Mouse (Mus musculus) liver, embryonic 15.5 days (tissue): ENCODE data around the gene Zmat5. TPM values are rescaled to one million over a fixed set of nuclear protein-coding genes. Genes with fewer than 3 reads are reported as not detected.

Source experiments
- ATAC-seq: fragments of 200-750 bp; cut with Nextera tagmentation; 2 replicates; pipeline ENCODE4 v1.8.0; 2017; ENCODE audit warnings: moderate number of reproducible peaks, mild to moderate bottlenecking, moderate library complexity; ENCODE audit not compliant: insufficient read depth
- H3K27ac ChIP-seq: fragments of 300-500 bp; sonication (generic); replicated peaks from 2 replicates; pipeline ENCODE4 v1.5.1; 2015; ENCODE audit warnings: mild to moderate bottlenecking, inconsistent platforms
- H3K27me3 ChIP-seq: fragments of 300-500 bp; sonication (generic); 2 replicates; pipeline ENCODE4 v1.6.1; 2015; ENCODE audit warnings: mild to moderate bottlenecking, inconsistent platforms
- H3K36me3 ChIP-seq: fragments of 300-500 bp; sonication (generic); replicated peaks from 2 replicates; pipeline ENCODE4 v1.6.1; 2015; ENCODE audit warnings: moderate library complexity, mild to moderate bottlenecking, inconsistent platforms
- H3K4me1 ChIP-seq: fragments of 300-500 bp; sonication (generic); replicated peaks from 2 replicates; pipeline ENCODE4 v1.6.1; 2015; ENCODE audit warnings: inconsistent platforms
- H3K4me2 ChIP-seq: fragments of 300-500 bp; sonication (generic); 2 replicates; pipeline ENCODE4 v1.6.1; 2015; ENCODE audit warnings: moderate library complexity, mild to moderate bottlenecking, inconsistent platforms
- H3K4me3 ChIP-seq: fragments of 300-500 bp; sonication (generic); replicated peaks from 2 replicates; pipeline ENCODE4 v1.5.1; 2015; ENCODE audit warnings: mild to moderate bottlenecking, inconsistent platforms
- H3K9ac ChIP-seq: fragments of 300-500 bp; sonication (generic); 2 replicates; pipeline ENCODE4 v1.6.1; 2015; ENCODE audit warnings: moderate library complexity, mild to moderate bottlenecking, inconsistent platforms
- H3K9me3 ChIP-seq: fragments of 300-500 bp; sonication (generic); replicated peaks from 2 replicates; pipeline ENCODE4 v1.6.1; 2016; ENCODE audit warnings: inconsistent platforms
- WGBS: fragments of 180-500 bp; shearing (Covaris S2); methylation state at CpG from one replicate; pipeline ENCODE4 v1.1.7; 2015; ENCODE audit warnings: mixed read lengths; ENCODE audit not compliant: insufficient replicate concordance; 5-methylcytosine and 5-hydroxymethylcytosine counted together
- polyA plus RNA-seq: library from polyadenylated mRNA; unstranded; fragments of >200 nt; fragmentation: Nextera tagmentation; extraction: Ambion mirVana; gene quantifications from 2 replicates; pipeline ENCODE4 v1.2.1, GENCODE M21; 2015

Gene Zmat5
- 22.4 and 22.5 TPM in 2 replicates for polyA plus RNA-seq

- no peaks in the 10 kb centered on the region for H3K27me3 ChIP-seq
- peaks cover 20% of the 10 kb centered on the region for H3K36me3 ChIP-seq
- no peaks in the 10 kb centered on the region for H3K9me3 ChIP-seq
- peak within 1 kb of the TSS; percentile 83 for H3K4me2 ChIP-seq
- ATAC-seq = peak; percentile 98
- peak within 1 kb of the TSS; percentile 72 for H3K4me3 ChIP-seq
- under 1% methylated on average over 47 of the region's 47 CpGs for WGBS
- H3K27ac ChIP-seq = peak within 1 kb of the TSS; percentile 74
- peaks cover 34% of the 10 kb centered on the region for H3K4me1 ChIP-seq
- peak within 1 kb of the TSS; percentile 80 for H3K9ac ChIP-seq
Measured at GRCm38 (mm10) chr11:4704072-4704964, at the start of gene Zmat5, which contains the start of gene Uqcr10. TSS of gene Zmat5 (plus strand) at chr11:4704678. TSS of gene Uqcr10 (minus strand) at chr11:4704342.

GRCm38 (mm10) chr11:4659818-4660217 is 44.7 kb upstream of the Zmat5 start:
- Histone ChIP-seq H3K27me3 (no peaks in the 10 kb centered on the region), H3K4me2 (peak overlapping the region; percentile 14), H3K4me1 (peaks cover 32% of the 10 kb centered on the region), H3K4me3 (no peak overlapping the region), H3K9me3 (no peaks in the 10 kb centered on the region), H3K9ac (0 out of 2 replicates have a peak overlapping the region, but pooled peaks have one; percentile 6), H3K27ac (peak overlapping the region; percentile 77), H3K36me3 (peaks cover 58% of the 10 kb centered on the region)
- 35% methylated on average over 1 of the region's 1 CpGs for whole genome bisulfite sequencing
- ATAC-seq = peak; percentile 60; the same call in 1 of the 2 replicates

GRCm38 (mm10) chr11:4660309-4661025 is 44.0 kb upstream of the Zmat5 start:
- H3K27ac ChIP-seq = peak overlapping the region; percentile 77

GRCm38 (mm10) chr11:4661324-4661723 is 43.2 kb upstream of the Zmat5 start:
- no peaks in the 10 kb centered on the region for H3K9me3 ChIP-seq
- 58% methylated on average over 4 of the region's 4 CpGs for WGBS
- H3K4me2 ChIP-seq = peak overlapping the region; percentile 52
- H3K27me3 ChIP-seq = no peaks in the 10 kb centered on the region
- H3K4me3 ChIP-seq = no peak overlapping the region
- H3K9ac ChIP-seq = 0 out of 2 replicates have a peak overlapping the region, but pooled peaks have one; percentile 6
- H3K27ac ChIP-seq = peak overlapping the region; percentile 77
- H3K4me1 ChIP-seq = peaks cover 32% of the 10 kb centered on the region
- peaks cover 47% of the 10 kb centered on the region for H3K36me3 ChIP-seq
- ATAC-seq = peak; percentile 76

More at GRCm38 (mm10) chr11:4660309-4661025, 44.0 kb upstream of the Zmat5 start:
- WGBS = 73% methylated on average over 7 of the region's 7 CpGs
- Histone ChIP-seq H3K4me2 (peak overlapping the region; percentile 14), H3K4me1 (peaks cover 32% of the 10 kb centered on the region), H3K9ac (0 out of 2 replicates have a peak overlapping the region, but pooled peaks have one; percentile 6), H3K36me3 (peaks cover 52% of the 10 kb centered on the region), H3K4me3 (no peak overlapping the region), H3K9me3 (no peaks in the 10 kb centered on the region), H3K27me3 (no peaks in the 10 kb centered on the region)
- ATAC-seq = peak; percentile 70

GRCm38 (mm10) chr11:4661871-4662495 is 42.5 kb upstream of the Zmat5 start:
- Histone ChIP-seq H3K9me3 (no peaks in the 10 kb centered on the region), H3K9ac (no peak overlapping the region), H3K27me3 (no peaks in the 10 kb centered on the region), H3K4me3 (no peak overlapping the region), H3K36me3 (peaks cover 43% of the 10 kb centered on the region), H3K27ac (peak overlapping the region; percentile 77), H3K4me1 (peaks cover 32% of the 10 kb centered on the region), H3K4me2 (no peak overlapping the region)
- 87% methylated on average over 10 of the region's 10 CpGs for WGBS
- ATAC-seq = no peak

GRCm38 (mm10) chr11:4662496-4662878 is 42.0 kb upstream of the Zmat5 start:
- Histone ChIP-seq H3K4me2 (no peak overlapping the region), H3K9me3 (no peaks in the 10 kb centered on the region), H3K27ac (no peak overlapping the region), H3K36me3 (peaks cover 46% of the 10 kb centered on the region), H3K27me3 (no peaks in the 10 kb centered on the region), H3K4me1 (peaks cover 32% of the 10 kb centered on the region), H3K4me3 (no peak overlapping the region), H3K9ac (no peak overlapping the region)
- 92% methylated on average over 11 of the region's 11 CpGs for WGBS
- no peak for ATAC-seq

- no peak for ATAC-seq
- peaks cover 26% of the 10 kb centered on the region for H3K4me1 ChIP-seq
- no peak overlapping the region for H3K27ac ChIP-seq
- H3K9me3 ChIP-seq = no peaks in the 10 kb centered on the region
- H3K9ac ChIP-seq = no peak overlapping the region
- H3K4me3 ChIP-seq = no peak overlapping the region
- peaks cover 65% of the 10 kb centered on the region for H3K36me3 ChIP-seq
- H3K27me3 ChIP-seq = no peaks in the 10 kb centered on the region
- 78% methylated on average over 4 of the region's 4 CpGs for WGBS
- no peak overlapping the region for H3K4me2 ChIP-seq
Measured at GRCm38 (mm10) chr11:4671736-4672135, 32.7 kb upstream of the Zmat5 start.

- WGBS = 74% methylated on average over 1 of the region's 1 CpGs
- H3K36me3 ChIP-seq = peaks cover 50% of the 10 kb centered on the region
- no peaks in the 10 kb centered on the region for H3K27me3 ChIP-seq
- ATAC-seq = no peak
- H3K9me3 ChIP-seq = no peaks in the 10 kb centered on the region
- H3K4me2 ChIP-seq = no peak overlapping the region
- peak overlapping the region; percentile 39; the same call in 1 of the 2 replicates for H3K27ac ChIP-seq
- H3K9ac ChIP-seq = no peak overlapping the region
- peaks cover 42% of the 10 kb centered on the region for H3K4me1 ChIP-seq
- H3K4me3 ChIP-seq = no peak overlapping the region
Measured at GRCm38 (mm10) chr11:4674593-4674992, 29.9 kb upstream of the Zmat5 start.

GRCm38 (mm10) chr11:4675126-4675562 is 29.3 kb upstream of the Zmat5 start:
- whole genome bisulfite sequencing = 75% methylated on average over 6 of the region's 6 CpGs
- peak overlapping the region; percentile 39; the same call in 1 of the 2 replicates for H3K27ac ChIP-seq

GRCm38 (mm10) chr11:4675693-4676092 is 28.8 kb upstream of the Zmat5 start:
- H3K4me3 ChIP-seq = no peak overlapping the region
- H3K9me3 ChIP-seq = no peaks in the 10 kb centered on the region
- H3K4me1 ChIP-seq = peaks cover 42% of the 10 kb centered on the region
- ATAC-seq = no peak
- H3K9ac ChIP-seq = no peak overlapping the region
- 87% methylated on average over 6 of the region's 6 CpGs for WGBS
- H3K36me3 ChIP-seq = peaks cover 60% of the 10 kb centered on the region
- H3K4me2 ChIP-seq = no peak overlapping the region
- no peaks in the 10 kb centered on the region for H3K27me3 ChIP-seq
- H3K27ac ChIP-seq = peak overlapping the region; percentile 1; the same call in 1 of the 2 replicates

More at GRCm38 (mm10) chr11:4675126-4675562, 29.3 kb upstream of the Zmat5 start:
- Histone ChIP-seq H3K4me3 (no peak overlapping the region), H3K27me3 (no peaks in the 10 kb centered on the region), H3K9me3 (no peaks in the 10 kb centered on the region), H3K4me1 (peaks cover 42% of the 10 kb centered on the region), H3K4me2 (no peak overlapping the region), H3K36me3 (peaks cover 55% of the 10 kb centered on the region), H3K9ac (no peak overlapping the region)
- ATAC-seq = no peak
